Mouse (Mus musculus) C2C12 (cell line): ENCODE measurements around the gene Camkmt. TPM values are rescaled to one million over a fixed set of nuclear protein-coding genes. Genes with fewer than 3 reads are reported as not detected.

Experiments used
- H3K27me3 ChIP-seq: one replicate; pipeline ENCODE4 v1.6.1; 2011; ENCODE audit not compliant: control insufficient read depth, insufficient read depth, insufficient read length
- H3K36me3 ChIP-seq: one replicate; pipeline ENCODE4 v1.6.1; 2011; ENCODE audit not compliant: control insufficient read depth, insufficient read depth
- H3K4me3 ChIP-seq: one replicate; pipeline ENCODE4 v1.5.1; 2011; ENCODE audit warnings: mild to moderate bottlenecking, control low read depth; ENCODE audit not compliant: poor library complexity, insufficient read depth, severe bottlenecking
- H3K79me2 ChIP-seq: one replicate; pipeline ENCODE4 v1.6.1; 2011; ENCODE audit not compliant: control insufficient read depth, insufficient read depth
- H3K79me3 ChIP-seq: one replicate; pipeline ENCODE4 v1.6.1; 2011; ENCODE audit warnings: low read depth, control low read depth
- H3ac ChIP-seq: one replicate; pipeline ENCODE3; 2011; ENCODE audit warnings: low read depth; ENCODE audit not compliant: control insufficient read depth, insufficient read length
- CEBPB ChIP-seq: IDR thresholded peaks from one replicate; pipeline ENCODE4 v1.6.1; 2011; ENCODE audit warnings: low read depth, mild to moderate bottlenecking, control low read depth, moderate library complexity
- CTCF ChIP-seq: IDR thresholded peaks from one replicate; pipeline ENCODE4 v1.5.1; 2011; ENCODE audit not compliant: control insufficient read depth, insufficient read depth, insufficient read length
- FOSL1 ChIP-seq: IDR thresholded peaks from one replicate; pipeline ENCODE4 v1.8.0; 2011; ENCODE audit warnings: mild to moderate bottlenecking, low read length; ENCODE audit not compliant: poor library complexity, insufficient read depth, severe bottlenecking
- MAX ChIP-seq: IDR thresholded peaks from one replicate; pipeline ENCODE4 v1.6.1; 2011; ENCODE audit warnings: mild to moderate bottlenecking, control low read depth
- MYOD1 ChIP-seq: IDR thresholded peaks from one replicate; pipeline ENCODE4 v1.6.1; 2011; ENCODE audit warnings: low read depth; ENCODE audit not compliant: control insufficient read depth, insufficient read length
- MYOG ChIP-seq: IDR thresholded peaks from one replicate; pipeline ENCODE4 v1.6.1; 2011; ENCODE audit not compliant: control insufficient read depth, insufficient read length; ENCODE audit errors: extremely low read depth
- USF1 ChIP-seq: IDR thresholded peaks from one replicate; pipeline ENCODE4 v1.6.1; 2011; ENCODE audit warnings: low read depth, mild to moderate bottlenecking, control low read depth, moderate library complexity
- polyA plus RNA-seq: library from polyadenylated mRNA; unstranded; fragments of >200 nt; fragmentation: generic; extraction: Trizol; gene quantifications from one replicate; pipeline ENCODE4 v1.2.1, GENCODE M21; 2012; ENCODE audit warnings: missing spikeins

The Camkmt gene
- polyA plus RNA-seq, 1 experiment, result 1.6 TPM

GRCm38 (mm10) chr17:85506206-85507088, 416.1 kb downstream of the Camkmt start:
- TF ChIP-seq MYOD1, result no peak
- TF ChIP-seq MAX, result no peak
- TF ChIP-seq MYOG, result no peak
- no peak for TF ChIP-seq FOSL1
- no peak for TF ChIP-seq CEBPB
- TF ChIP-seq CTCF, result no peak
- TF ChIP-seq USF1, result no peak
- H3K79me3 ChIP-seq, result no peaks in the 10 kb centered on the region
- no peaks in the 10 kb centered on the region for H3K27me3 ChIP-seq
- no peak overlapping the region for H3K4me3 ChIP-seq
- no peaks in the 10 kb centered on the region for H3K36me3 ChIP-seq
- no peak overlapping the region for H3ac ChIP-seq
- no peaks in the 10 kb centered on the region for H3K79me2 ChIP-seq

DNA sequence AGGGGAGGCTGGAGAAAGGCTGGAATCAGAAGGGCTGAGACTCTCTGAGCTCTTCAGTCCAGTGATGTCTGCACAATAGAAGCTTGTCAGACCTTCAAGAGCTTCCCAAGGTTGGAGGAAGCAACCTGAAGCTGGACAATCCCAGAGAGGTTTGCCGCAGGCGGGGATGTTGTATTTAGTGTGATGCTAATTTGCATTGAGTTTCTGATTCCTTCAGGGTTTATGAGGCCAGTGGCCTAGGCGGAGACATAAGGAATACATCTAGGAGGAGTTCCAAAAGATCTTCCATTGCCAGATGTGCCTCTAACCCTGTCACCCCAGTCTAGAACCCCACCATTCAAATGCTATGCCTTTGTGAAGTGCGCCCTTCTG, 416.7 kb downstream of the Camkmt start:
- Histone ChIP-seq H3K79me3 (no peaks in the 10 kb centered on the region), H3K27me3 (no peaks in the 10 kb centered on the region)
- TF ChIP-seq MYOG (no peak), MYOD1 (no peak), FOSL1 (no peak), USF1 (no peak), CEBPB (no peak), CTCF (no peak), MAX (no peak)

More for the DNA sequence above, 416.7 kb downstream of the Camkmt start:
- Histone ChIP-seq H3ac (no peak overlapping the region), H3K36me3 (no peaks in the 10 kb centered on the region), H3K79me2 (no peaks in the 10 kb centered on the region), H3K4me3 (no peak overlapping the region)

Other genes with a start within 250 kb of the Camkmt start
- 23.3 TPM for gene Ppm1b, start 133.8 kb upstream of the Camkmt start, polyA plus RNA-seq
- 0.04 TPM for gene Slc3a1, start 62.2 kb upstream of the Camkmt start, polyA plus RNA-seq
- 17.1 TPM for gene Prepl, start 311 bp upstream of the Camkmt start, polyA plus RNA-seq